In genomic region chr11:52764894-52765677, GRCm38 (mm10) we compare ENCODE assay signal across 8 mouse cellular contexts. TPM values are rescaled to one million over a fixed set of nuclear protein-coding genes. Genes with fewer than 3 reads are reported as not detected.
DNase-seq lines count a peak whose midpoint lies in the region; ATAC-seq and TF ChIP-seq lines count a peak whose summit lies in the region.

No protein-coding gene starts in this region.

- peak overlapping the region; percentile 47 for H3K9ac ChIP-seq in hindbrain, embryonic 11.5 days (ENCODE audit: low read depth, low read length)
- no peak overlapping the region for H3K9ac ChIP-seq in lung, postnatal 0 days (replicated peaks; ENCODE audit: low read depth)
- H3K9ac ChIP-seq in stomach, embryonic 14.5 days (replicated peaks; ENCODE audit: low read depth, low read length), result peak overlapping the region; percentile 38; the same call in 1 of the 2 replicates

- peak overlapping the region; percentile 90 for H3K4me2 ChIP-seq in hindbrain, embryonic 11.5 days (replicated peaks; ENCODE audit: low read depth, low read length)
- H3K4me2 ChIP-seq in lung, postnatal 0 days (replicated peaks; ENCODE audit: low read depth, low read length), result peak overlapping the region; percentile 85
- H3K4me2 ChIP-seq in stomach, embryonic 14.5 days (replicated peaks; ENCODE audit: low read depth, low read length), result peak overlapping the region; percentile 96

- no peaks in the 10 kb centered on the region for H3K36me3 ChIP-seq in megakaryocyte, embryonic 14.5 days (replicated peaks; ENCODE audit: low read length)
- no peaks in the 10 kb centered on the region for H3K36me3 ChIP-seq in hindbrain, embryonic 11.5 days (ENCODE audit: control insufficient read depth, insufficient read depth, low read length)
- H3K36me3 ChIP-seq in lung, postnatal 0 days (ENCODE audit: insufficient read depth, low read length), result no peaks in the 10 kb centered on the region
- no peaks in the 10 kb centered on the region for H3K36me3 ChIP-seq in stomach, embryonic 14.5 days (ENCODE audit: control insufficient read depth, insufficient read depth, low read length)

- 0 out of 2 replicates have a peak, but pooled peaks cover 5% of the 10 kb centered on the region for H3K4me1 ChIP-seq in megakaryocyte, embryonic 14.5 days
- H3K4me1 ChIP-seq in hindbrain, embryonic 11.5 days (replicated peaks; ENCODE audit: control insufficient read depth, insufficient read depth, low read length), result peaks cover 9% of the 10 kb centered on the region
- peaks cover 5% of the 10 kb centered on the region; the same call in 1 of the 2 replicates for H3K4me1 ChIP-seq in lung, postnatal 0 days (ENCODE audit: insufficient read depth, low read depth, low read length)
- 0 out of 2 replicates have a peak, but pooled peaks cover 2% of the 10 kb centered on the region for H3K4me1 ChIP-seq in stomach, embryonic 14.5 days (ENCODE audit: control insufficient read depth, insufficient read depth, low read length)

- no peak for TF ChIP-seq CTCF in lung, postnatal 0 days (IDR thresholded peaks at IDR 0.05)

- no peak for TF ChIP-seq EP300 in lung, postnatal 0 days (IDR thresholded peaks at IDR 0.05)

- H3K27me3 ChIP-seq in megakaryocyte, embryonic 14.5 days (replicated peaks), result peaks cover 61% of the 10 kb centered on the region
- peaks cover 37% of the 10 kb centered on the region for H3K27me3 ChIP-seq in hindbrain, embryonic 11.5 days (ENCODE audit: control insufficient read depth, insufficient read depth, low read length)
- peaks cover 25% of the 10 kb centered on the region for H3K27me3 ChIP-seq in lung, postnatal 0 days (replicated peaks; ENCODE audit: insufficient read depth, low read length)
- peaks cover 25% of the 10 kb centered on the region for H3K27me3 ChIP-seq in stomach, embryonic 14.5 days (ENCODE audit: control insufficient read depth, insufficient read depth, low read length)

- peak overlapping the region; percentile 33 for H3K4me3 ChIP-seq in megakaryocyte, embryonic 14.5 days (replicated peaks)
- peak overlapping the region; percentile 51 for H3K4me3 ChIP-seq in hindbrain, embryonic 11.5 days (ENCODE audit: low read depth, low read length)
- H3K4me3 ChIP-seq in lung, postnatal 0 days (ENCODE audit: low read depth, low read length), result peak overlapping the region; percentile 47
- H3K4me3 ChIP-seq in stomach, embryonic 14.5 days (ENCODE audit: low read depth, low read length), result peak overlapping the region; percentile 36

- no peak overlapping the region for H3K27ac ChIP-seq in hindbrain, embryonic 11.5 days (ENCODE audit: low read depth, low read length)
- H3K27ac ChIP-seq in lung, postnatal 0 days (ENCODE audit: low read length), result no peak overlapping the region
- H3K27ac ChIP-seq in stomach, embryonic 14.5 days (ENCODE audit: low read length), result no peak overlapping the region

- H3K9me3 ChIP-seq in megakaryocyte, embryonic 14.5 days, result no peaks in the 10 kb centered on the region
- no peaks in the 10 kb centered on the region for H3K9me3 ChIP-seq in hindbrain, embryonic 11.5 days (ENCODE audit: control insufficient read depth, low read length)
- no peaks in the 10 kb centered on the region for H3K9me3 ChIP-seq in lung, postnatal 0 days (ENCODE audit: low read length)
- no peaks in the 10 kb centered on the region for H3K9me3 ChIP-seq in stomach, embryonic 14.5 days (ENCODE audit: control insufficient read depth, low read depth, low read length)

- peak; percentile 16 to 17 for DNase-seq in adrenal gland, postnatal 36 days
- DNase-seq in adrenal gland, postnatal 25 days, result no peak
- DNase-seq in hindbrain, embryonic 11.5 days (ENCODE audit: low spot score), result peak; percentile 61
- DNase-seq in lung, postnatal 0 days (ENCODE audit: low spot score), result no peak
- no peak for DNase-seq in kidney, postnatal 10 days

- under 1% methylated on average over 47 of the region's 53 CpGs for WGBS in hindbrain, embryonic 11.5 days
- under 1% methylated on average over 50 of the region's 53 CpGs for WGBS in lung, postnatal 0 days
- under 1% methylated on average over 53 of the region's 53 CpGs for WGBS in stomach, embryonic 14.5 days

- ATAC-seq in megakaryocyte, adult 5-6 weeks (ENCODE audit: poor library complexity, severe bottlenecking), result no peak
- no peak for ATAC-seq in hindbrain, embryonic 11.5 days (ENCODE audit: low FRiP score)
- ATAC-seq in lung, postnatal 0 days, result peak; percentile 46
- ATAC-seq in stomach, embryonic 14.5 days (ENCODE audit: insufficient number of reproducible peaks, insufficient read depth, low FRiP score, low read depth), result no peak

RNA-seq across cellular contexts. Expression of gene Fstl4, which starts 0.7 kb away (rescaled TPM):
- 1 to 10 TPM in 1 of 2 experiments, under 1 TPM in 1; 0.79 to 1.1 TPM for total RNA-seq in adrenal gland, postnatal 36 days (2021)
- total RNA-seq in adrenal gland, postnatal 25 days (2021), result 0.52 and 0.91 TPM in 2 replicates
- 0.07 TPM in 1 of 2 replicates, not detected in the other for polyA plus RNA-seq in megakaryocyte, embryonic 14.5 days (2012; ENCODE audit: insufficient read depth, low replicate concordance)
- total RNA-seq in megakaryocyte, adult 5-6 weeks (2015), result not detected in 2 replicates
- not detected in 2 replicates for total RNA-seq in megakaryocyte, adult 5-6 weeks (2017)
- 2.0 and 2.1 TPM in 2 replicates for polyA plus RNA-seq in hindbrain, embryonic 11.5 days (2014; fragmentation: Nextera tagmentation; extraction: Ambion mirVana)
- polyA plus RNA-seq in lung, postnatal 0 days (2015; fragmentation: Nextera tagmentation; extraction: Ambion mirVana), result 1.7 and 2.9 TPM in 2 replicates
- 1.7 TPM in 2 replicates for polyA plus RNA-seq in stomach, embryonic 14.5 days (2014; fragmentation: Nextera tagmentation; extraction: Ambion mirVana)

Comparison
In these comparisons a context has a peak if more than half of its experiments do, and no peak if none do; other contexts are left out.
1. DNase-seq: peak in adrenal gland, postnatal 36 days (2 of 2) and hindbrain, embryonic 11.5 days (single experiment); none in adrenal gland, postnatal 25 days (single experiment), lung, postnatal 0 days (single experiment) and kidney, postnatal 10 days (single experiment).
2. Peak in every context shown above with its lines, with median percentiles within 50 percentile points of each other: H3K4me3 ChIP-seq and H3K4me2 ChIP-seq.